Mouse (Mus musculus) B cell, adult (primary cell): ENCODE results near the gene Arsj. TPM values are rescaled to one million over a fixed set of nuclear protein-coding genes. Genes with fewer than 3 reads are reported as not detected.

Experiments
- total RNA-seq: library from RNA; stranded (reverse); gene quantifications from 4 replicates; pipeline ENCODE4 v1.2.4, GENCODE M21; 2023; ENCODE audit not compliant: inconsistent age

Gene Arsj
- not detected in 4 replicates for total RNA-seq

DNA sequence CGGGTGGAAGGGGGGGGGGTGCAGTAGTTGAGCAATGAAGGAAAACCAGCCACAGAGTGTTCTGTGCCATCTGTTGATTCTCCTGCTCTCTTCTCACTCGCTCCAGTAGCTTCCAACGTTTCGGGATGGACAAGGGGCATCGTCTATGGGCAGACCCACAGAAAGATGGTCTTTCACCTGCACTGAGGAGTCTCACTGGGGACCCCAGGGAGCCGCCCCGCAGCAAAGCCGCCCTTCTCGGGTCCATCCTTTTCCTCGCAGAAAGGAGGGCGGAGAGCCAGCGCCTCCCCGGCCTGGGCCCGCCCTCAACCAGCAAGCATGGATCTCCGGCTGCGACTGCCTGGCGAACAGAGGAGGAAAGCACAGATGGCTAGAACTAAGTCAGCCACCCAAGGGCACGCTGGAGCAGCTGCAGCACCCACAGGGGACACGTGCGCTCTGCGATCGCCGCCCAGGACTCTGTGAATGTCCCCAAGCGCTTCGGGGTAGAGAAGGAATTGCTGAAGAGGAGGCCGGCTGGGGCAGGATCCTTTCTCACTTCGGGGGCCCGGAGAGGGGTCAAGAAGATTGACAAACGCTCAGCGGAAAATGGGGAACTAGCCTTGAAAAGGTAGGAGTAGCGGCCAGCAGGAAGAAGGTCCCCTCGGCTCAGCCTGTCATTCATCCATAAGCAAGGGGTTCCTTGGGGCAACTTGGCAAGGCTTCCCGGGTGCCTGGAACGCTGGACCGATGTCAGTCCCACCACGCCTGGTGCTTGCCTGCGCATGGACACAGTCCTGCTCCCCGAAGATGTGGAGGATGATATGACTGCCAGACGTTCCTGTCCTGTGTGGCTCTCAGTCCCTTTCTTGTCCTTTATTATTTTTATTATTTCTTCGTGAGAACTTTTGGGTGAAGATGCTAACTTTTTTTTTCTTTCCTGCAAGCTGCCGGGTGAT, at the start of gene Arsj:
Arsj (plus strand) TSS at position 117 of the 938 bp plus-strand sequence.

Other genes starting within 250 kb of the Arsj start
- 158 to 185 TPM (median 179 TPM) in 4 replicates for gene Camk2d, start 232.6 kb downstream of the Arsj start, total RNA-seq